Mouse (Mus musculus) urinary bladder, postnatal 36 days (tissue): ENCODE measurements at regions not wholly inside any gene's neighbourhood (a gene's known extent, or its start where the extent isn't known, plus 50 kb on each side); places are given as distances from the start of the nearest gene placed in this dataset.
"Not testable (repeated sequence)": the region's sequence is repeated elsewhere in the genome, so short reads cannot be mapped to it uniquely, and the experiment has no call there.

Experiments
- DNase-seq, 2 experiments: peaks; one replicate each; pipeline ENCODE4 v3.0.0; 2022; ENCODE audit warnings: low spot score in 2 of 2, mixed read lengths in 1 of 2

- no peak for DNase-seq
Observed at GRCm38 (mm10) chr2:162867516-162868029, 63.8 kb upstream of the Srsf6 start.

- no peak for DNase-seq
Observed at GRCm38 (mm10) chr2:162866613-162867314, 64.6 kb upstream of the Srsf6 start.

- peak in 1 of 2 experiments; percentile 57 for DNase-seq
Observed at GRCm38 (mm10) chr2:162864571-162864970, 66.8 kb upstream of the Srsf6 start.

- no peak for DNase-seq
Observed at GRCm38 (mm10) chr2:162854606-162855005, 76.7 kb upstream of the Srsf6 start.

- peak in 1 of 2 experiments; percentile 57 for DNase-seq
Observed at GRCm38 (mm10) chr2:162853576-162853975, 77.8 kb upstream of the Srsf6 start.

GRCm38 (mm10) chr2:162841761-162842160, 89.6 kb upstream of the Srsf6 start:
- DNase-seq = not testable (repeated sequence)

GRCm38 (mm10) chr2:162837776-162838175, 93.6 kb upstream of the Srsf6 start:
- DNase-seq = no peak

- DNase-seq = no peak
Observed at GRCm38 (mm10) chr2:162833741-162834140, 97.6 kb upstream of the Srsf6 start.

GRCm38 (mm10) chr2:162818787-162819186, 112.5 kb upstream of the Srsf6 start:
- DNase-seq = no peak

- no peak for DNase-seq
Observed at GRCm38 (mm10) chr2:162814205-162814604, 117.1 kb upstream of the Srsf6 start.

- DNase-seq = no peak
Observed at GRCm38 (mm10) chr2:162807747-162808146, 123.6 kb upstream of the Srsf6 start.

- no peak for DNase-seq
Observed at GRCm38 (mm10) chr2:162796528-162796927, 134.8 kb upstream of the Srsf6 start.

GRCm38 (mm10) chr2:162794285-162794684, 133.3 kb upstream of the Ptprt start:
- no peak for DNase-seq

GRCm38 (mm10) chr2:162791374-162792098, 130.6 kb upstream of the Ptprt start:
- DNase-seq = peak in 1 of 2 experiments; percentile 38

GRCm38 (mm10) chr2:162784176-162784813, 123.3 kb upstream of the Ptprt start:
- no peak for DNase-seq

GRCm38 (mm10) chr2:162781599-162781998, 120.7 kb upstream of the Ptprt start:
- DNase-seq = no peak

GRCm38 (mm10) chr2:162776542-162776941, 115.6 kb upstream of the Ptprt start:
- no peak for DNase-seq

GRCm38 (mm10) chr2:162772520-162772919, 111.6 kb upstream of the Ptprt start:
- no peak for DNase-seq

- no peak for DNase-seq
Observed at GRCm38 (mm10) chr2:162769711-162770428, 108.9 kb upstream of the Ptprt start.

- DNase-seq = no peak
Observed at GRCm38 (mm10) chr2:162764059-162764458, 103.1 kb upstream of the Ptprt start.

GRCm38 (mm10) chr2:162740523-162740922, 79.6 kb upstream of the Ptprt start:
- no peak for DNase-seq

GRCm38 (mm10) chr2:162735761-162736160, 74.8 kb upstream of the Ptprt start:
- DNase-seq = no peak
